Mouse (Mus musculus) heart, postnatal 0 days (tissue): ENCODE measurements around the gene Plb1.

ENCODE experiments used
- CTCF ChIP-seq: IDR thresholded peaks from 2 replicates; pipeline ENCODE4 v1.5.1; 2016; ENCODE audit warnings: antibody characterized with exemption, control low read depth, low read depth
- EP300 ChIP-seq: IDR thresholded peaks from 2 replicates; pipeline ENCODE4 v1.6.1; 2016; ENCODE audit warnings: antibody characterized with exemption, low read depth

GRCm38 (mm10) chr5:32208460-32208859, 24.0 kb upstream of the Plb1 start:
- TF ChIP-seq CTCF (no peak), EP300 (no peak)
